Mouse (Mus musculus) heart, adult 18-20 months (tissue): ENCODE results near the gene Fyb. TPM values are rescaled to one million over a fixed set of nuclear protein-coding genes. Genes with fewer than 3 reads are reported as not detected.
"Not testable (repeated sequence)": the region's sequence is repeated elsewhere in the genome, so short reads cannot be mapped to it uniquely, and the experiment has no call there.

Experiments used
- DNase-seq, 2 experiments: peaks; one replicate each; pipeline ENCODE4 v3.0.0; 2021 to 2022; ENCODE audit warnings: mixed read lengths in 1 of 2
- total RNA-seq, 2 experiments: library from RNA; stranded (reverse); gene quantifications; 2 replicates each; pipeline ENCODE4 v1.2.3; 2021

Gene Fyb
- total RNA-seq, 2 experiments from 2014 or later: 19.8 to 34.3 TPM

GRCm38 (mm10) chr15:6562161-6562560 lies 39.5 kb downstream of the Fyb start:
- DNase-seq: no peak

GRCm38 (mm10) chr15:6562629-6563028 lies 40.0 kb downstream of the Fyb start:
- no peak for DNase-seq

GRCm38 (mm10) chr15:6564977-6565421 lies 42.3 kb downstream of the Fyb start:
- peak; percentile 74 to 78 for DNase-seq

GRCm38 (mm10) chr15:6565873-6566272 lies 43.2 kb downstream of the Fyb start:
- DNase-seq: no peak

- no peak for DNase-seq
Observed at GRCm38 (mm10) chr15:6567993-6568392, 45.3 kb downstream of the Fyb start.

GRCm38 (mm10) chr15:6568605-6569004 lies 46.0 kb downstream of the Fyb start:
- DNase-seq: no peak

GRCm38 (mm10) chr15:6569074-6569473 lies 46.4 kb downstream of the Fyb start:
- peak in 1 of 2 experiments; percentile 67 for DNase-seq

GRCm38 (mm10) chr15:6570164-6570861 lies 47.7 kb downstream of the Fyb start:
- DNase-seq: no peak

GRCm38 (mm10) chr15:6570876-6571275 lies 48.2 kb downstream of the Fyb start:
- DNase-seq: peak; percentile 61 to 78

- DNase-seq: no peak
Observed at GRCm38 (mm10) chr15:6574283-6574960, 51.8 kb downstream of the Fyb start.

- DNase-seq: peak in 1 of 2 experiments; percentile 33
Observed at GRCm38 (mm10) chr15:6577971-6578370, 55.3 kb downstream of the Fyb start.

GRCm38 (mm10) chr15:6578654-6579053 lies 56.0 kb downstream of the Fyb start:
- no peak for DNase-seq

- no peak for DNase-seq
Observed at GRCm38 (mm10) chr15:6579194-6579768, 56.6 kb downstream of the Fyb start.

GRCm38 (mm10) chr15:6579769-6580261 lies 57.2 kb downstream of the Fyb start:
- DNase-seq: peak; percentile 28 to 33

GRCm38 (mm10) chr15:6584645-6585044 lies 62.0 kb downstream of the Fyb start:
- no peak for DNase-seq

- not testable (repeated sequence) for DNase-seq
Observed at GRCm38 (mm10) chr15:6586351-6586750, 63.7 kb downstream of the Fyb start.

GRCm38 (mm10) chr15:6587526-6587925 lies 64.9 kb downstream of the Fyb start:
- DNase-seq: no peak

GRCm38 (mm10) chr15:6588192-6588591 lies 65.5 kb downstream of the Fyb start:
- DNase-seq: no peak

GRCm38 (mm10) chr15:6590846-6591451 lies 68.3 kb downstream of the Fyb start:
- no peak for DNase-seq

GRCm38 (mm10) chr15:6591527-6591926 lies 68.9 kb downstream of the Fyb start:
- no peak for DNase-seq

GRCm38 (mm10) chr15:6592561-6593253 lies 70.1 kb downstream of the Fyb start:
- peak in 1 of 2 experiments; percentile 22 for DNase-seq

GRCm38 (mm10) chr15:6593254-6593623 lies 70.6 kb downstream of the Fyb start:
- DNase-seq: no peak
